Mouse (Mus musculus): ENCODE results near the gene Ttll13. TPM values are rescaled to one million over a fixed set of nuclear protein-coding genes. Genes with fewer than 3 reads are reported as not detected.

The Ttll13 gene
- polyA plus RNA-seq (2015; fragmentation: Illumina TruSeq; extraction: RNeasy Lipid Tissue Mini Kit (QIAGEN cat#74804); ENCODE audit: insufficient read depth, low read depth, low replicate concordance): 0.57 TPM

GRCm38 (mm10) chr7:80246148-80246721 lies at the start of gene Ttll13:
Ttll13 (plus strand) TSS chr7:80246376.

GRCm38 (mm10) chr7:80232489-80233029 lies 13.6 kb upstream of the Ttll13 start, which contains the start of the genes Cib1 and Gdpgp1:
Cib1 (minus strand) TSS chr7:80232813.
Gdpgp1 (plus strand) TSS chr7:80232865.

GRCm38 (mm10) chr7:80260625-80261371 lies 14.6 kb downstream of the Ttll13 start, which contains the start of gene Ngrn:
Ngrn (plus strand) TSS chr7:80261215.

GRCm38 (mm10) chr7:80268897-80269750 lies 22.9 kb downstream of the Ttll13 start, which contains the start of gene Vps33b:
Vps33b (plus strand) TSS chr7:80269649.

GRCm38 (mm10) chr7:80294062-80294763 lies 48.0 kb downstream of the Ttll13 start, which contains the start of gene Prc1:
Prc1 (plus strand) TSS chr7:80294450.

Other genes with a start within 250 kb of the Ttll13 start
- 2.2 TPM for gene Zfp710, start 221.6 kb upstream of the Ttll13 start, polyA plus RNA-seq (2015; fragmentation: Illumina TruSeq; extraction: RNeasy Lipid Tissue Mini Kit (QIAGEN cat#74804); ENCODE audit: insufficient read depth, low read depth, low replicate concordance)
- 58.3 TPM for gene Idh2, start 131.0 kb upstream of the Ttll13 start, polyA plus RNA-seq (2015; fragmentation: Illumina TruSeq; extraction: RNeasy Lipid Tissue Mini Kit (QIAGEN cat#74804); ENCODE audit: insufficient read depth, low read depth, low replicate concordance)
- 2.1 TPM for gene Sema4b, start 59.5 kb upstream of the Ttll13 start, polyA plus RNA-seq (2015; fragmentation: Illumina TruSeq; extraction: RNeasy Lipid Tissue Mini Kit (QIAGEN cat#74804); ENCODE audit: insufficient read depth, low read depth, low replicate concordance)
- gene Cib1, start 13.6 kb upstream of the Ttll13 start, polyA plus RNA-seq (2015; fragmentation: Illumina TruSeq; extraction: RNeasy Lipid Tissue Mini Kit (QIAGEN cat#74804); ENCODE audit: insufficient read depth, low read depth, low replicate concordance): 16.9 TPM
- 0.63 TPM for gene Gdpgp1, start 13.5 kb upstream of the Ttll13 start, polyA plus RNA-seq (2015; fragmentation: Illumina TruSeq; extraction: RNeasy Lipid Tissue Mini Kit (QIAGEN cat#74804); ENCODE audit: insufficient read depth, low read depth, low replicate concordance)
- gene Ngrn, start 14.8 kb downstream of the Ttll13 start, polyA plus RNA-seq (2015; fragmentation: Illumina TruSeq; extraction: RNeasy Lipid Tissue Mini Kit (QIAGEN cat#74804); ENCODE audit: insufficient read depth, low read depth, low replicate concordance): 10.3 TPM
- 3.4 TPM for gene Vps33b, start 23.3 kb downstream of the Ttll13 start, polyA plus RNA-seq (2015; fragmentation: Illumina TruSeq; extraction: RNeasy Lipid Tissue Mini Kit (QIAGEN cat#74804); ENCODE audit: insufficient read depth, low read depth, low replicate concordance)
- gene Prc1, start 48.1 kb downstream of the Ttll13 start, polyA plus RNA-seq (2015; fragmentation: Illumina TruSeq; extraction: RNeasy Lipid Tissue Mini Kit (QIAGEN cat#74804); ENCODE audit: insufficient read depth, low read depth, low replicate concordance): 0.87 TPM
- gene Rccd1, start 78.1 kb downstream of the Ttll13 start, polyA plus RNA-seq (2015; fragmentation: Illumina TruSeq; extraction: RNeasy Lipid Tissue Mini Kit (QIAGEN cat#74804); ENCODE audit: insufficient read depth, low read depth, low replicate concordance): 5.5 TPM
- gene Unc45a, start 94.6 kb downstream of the Ttll13 start, polyA plus RNA-seq (2015; fragmentation: Illumina TruSeq; extraction: RNeasy Lipid Tissue Mini Kit (QIAGEN cat#74804); ENCODE audit: insufficient read depth, low read depth, low replicate concordance): 8.2 TPM
- 6.2 TPM for gene Hddc3, start 96.7 kb downstream of the Ttll13 start, polyA plus RNA-seq (2015; fragmentation: Illumina TruSeq; extraction: RNeasy Lipid Tissue Mini Kit (QIAGEN cat#74804); ENCODE audit: insufficient read depth, low read depth, low replicate concordance)
- 8.4 TPM for gene Man2a2, start 125.0 kb downstream of the Ttll13 start, polyA plus RNA-seq (2015; fragmentation: Illumina TruSeq; extraction: RNeasy Lipid Tissue Mini Kit (QIAGEN cat#74804); ENCODE audit: insufficient read depth, low read depth, low replicate concordance)
- 11.3 TPM for gene Fes, start 141.6 kb downstream of the Ttll13 start, polyA plus RNA-seq (2015; fragmentation: Illumina TruSeq; extraction: RNeasy Lipid Tissue Mini Kit (QIAGEN cat#74804); ENCODE audit: insufficient read depth, low read depth, low replicate concordance)
- gene Furin, start 159.1 kb downstream of the Ttll13 start, polyA plus RNA-seq (2015; fragmentation: Illumina TruSeq; extraction: RNeasy Lipid Tissue Mini Kit (QIAGEN cat#74804); ENCODE audit: insufficient read depth, low read depth, low replicate concordance): 14.7 TPM

All from pancreas, adult 10 weeks (tissue).